Mouse (Mus musculus): Measurements from ENCODE around the gene Gm47189.
"Not testable (repeated sequence)": the region's sequence is repeated elsewhere in the genome, so short reads cannot be mapped to it uniquely, and the experiment has no call there.

Gene Gm47189

DNA sequence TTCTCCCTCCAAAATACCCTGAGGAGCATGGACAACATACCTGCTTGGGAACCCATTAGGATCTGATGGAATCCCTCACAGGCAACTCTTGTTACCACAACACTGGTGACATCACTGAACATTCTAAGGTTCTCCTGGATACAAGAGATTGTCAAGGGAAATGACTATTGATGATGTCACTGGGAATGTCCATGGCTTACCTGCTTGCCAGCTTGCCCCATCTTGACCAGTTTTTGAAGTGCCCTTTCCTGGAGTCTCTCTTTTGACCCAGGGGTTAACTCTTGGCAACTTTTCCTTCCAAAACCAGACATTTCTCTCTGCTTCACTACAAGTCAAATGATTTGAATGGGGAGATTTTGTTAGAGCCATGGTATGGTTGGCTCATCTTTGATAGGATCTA, at the start of gene Gm47189:
TSS of gene Gm47189 (minus strand) at position 101 of the 400 bp plus-strand sequence.
- DNase-seq (ENCODE audit: low spot score) = not testable (repeated sequence)

DNA sequence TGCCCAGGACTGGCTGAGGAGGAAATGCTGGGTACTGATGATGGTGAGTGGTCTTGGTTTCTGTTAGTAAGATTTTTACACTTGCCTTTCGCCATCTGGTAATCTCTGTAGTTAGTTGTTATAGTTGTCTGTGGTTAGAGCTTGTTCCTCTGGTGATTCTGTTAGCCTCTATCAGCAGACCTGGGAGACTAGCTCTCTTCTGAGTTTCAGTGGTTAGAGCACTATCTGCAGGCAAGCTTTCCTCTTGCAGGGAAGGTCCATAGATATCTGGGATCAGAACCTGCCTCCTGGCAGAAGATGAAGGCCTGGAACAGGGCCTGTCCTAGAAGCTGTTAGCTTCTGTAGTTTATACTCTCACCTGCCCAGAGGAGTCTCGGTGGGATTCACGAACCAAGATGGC, 16.3 kb downstream of the Gm47189 start:
- peak; percentile 2 for DNase-seq (ENCODE audit: low spot score)

DNA sequence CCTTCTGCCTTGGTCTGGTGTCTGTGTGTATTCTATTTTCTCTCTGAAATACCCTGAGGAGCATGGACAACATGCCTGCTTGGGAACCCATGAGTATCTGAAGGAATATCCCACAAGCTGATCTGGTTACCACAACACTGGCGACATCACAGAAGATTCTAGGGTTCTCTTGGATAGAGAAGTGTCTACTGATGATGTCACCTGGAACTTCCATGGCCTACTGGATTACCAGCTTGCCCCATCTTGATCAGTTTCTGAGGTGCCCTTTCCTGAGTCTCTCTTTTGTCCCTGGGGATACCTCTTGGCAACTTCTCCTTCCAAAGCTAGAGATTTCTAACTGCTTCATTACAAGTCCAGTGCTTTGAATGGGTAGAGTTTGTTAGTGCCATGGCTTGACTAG, 21.7 kb downstream of the Gm47189 start, which contains the start of gene Gm7929:
TSS of gene Gm7929 (minus strand) at position 101 of the 400 bp plus-strand sequence.
- not testable (repeated sequence) for DNase-seq (ENCODE audit: low spot score)

DNA sequence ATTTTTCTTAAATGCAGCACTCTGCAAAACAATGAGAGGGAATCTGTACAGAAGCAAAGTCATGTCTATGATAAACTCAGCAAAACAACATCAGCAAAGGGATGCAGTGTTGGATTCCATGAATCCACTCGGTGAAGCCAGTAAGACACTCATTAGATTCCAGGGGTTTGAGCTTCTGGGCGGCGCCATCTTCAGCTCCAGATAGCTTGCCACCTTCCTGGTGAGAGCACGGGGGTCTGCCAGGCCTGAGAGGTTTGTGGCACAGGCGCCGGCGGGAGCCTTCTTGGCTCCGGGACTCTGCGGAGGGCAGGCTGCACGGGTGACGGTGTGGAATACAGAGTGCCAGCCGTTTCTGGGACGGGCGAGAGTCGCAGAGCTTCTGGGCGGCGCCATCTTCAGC, 48.8 kb downstream of the Gm47189 start:
- not testable (repeated sequence) for DNase-seq (ENCODE audit: low spot score)

DNA sequence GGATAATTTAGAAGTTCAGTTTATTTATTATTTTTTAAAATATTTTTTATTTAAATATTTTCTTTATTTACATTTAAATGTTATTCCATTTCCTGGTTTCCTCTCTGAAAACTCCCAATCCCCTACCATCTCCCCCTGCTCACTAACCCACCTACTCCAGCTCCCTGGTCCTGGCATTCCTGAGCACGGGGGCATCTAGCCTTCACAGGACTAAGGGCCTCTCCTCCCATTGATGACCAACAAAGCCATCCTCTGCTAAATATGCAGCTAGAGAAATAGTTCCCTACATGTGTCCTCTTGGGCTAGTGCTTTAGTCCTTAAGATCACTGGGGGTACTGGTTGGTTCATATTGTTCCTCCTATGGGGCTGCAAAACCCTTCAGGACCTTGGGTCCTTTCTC, 55.1 kb downstream of the Gm47189 start:
- not testable (repeated sequence) for DNase-seq (ENCODE audit: low spot score)
